25 mouse cellular contexts compared by ENCODE assay signal in the genomic region with DNA sequence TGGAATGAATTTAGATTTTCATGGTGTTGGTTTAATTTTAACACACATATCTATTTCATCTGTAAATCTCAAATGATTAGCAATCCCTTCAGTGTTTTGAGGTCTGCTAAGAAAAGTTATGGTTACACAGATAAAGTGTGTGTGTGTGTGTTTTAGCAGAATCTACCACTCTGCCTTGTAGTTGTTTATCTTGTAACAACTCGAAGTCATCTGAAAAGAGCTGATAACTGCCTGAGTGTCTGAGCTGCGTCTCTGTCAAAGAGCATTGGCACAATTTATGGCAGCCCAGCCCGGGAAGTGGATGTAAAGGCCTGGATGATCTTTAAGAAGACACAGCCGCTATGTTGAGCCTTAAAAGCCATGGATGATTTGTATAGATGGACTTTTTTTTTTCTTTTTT.
"Had no signal": no experiment of that assay in that cellular context is flagged by ENCODE, and none has a peak within 500 bp of the region (broad histone marks: within the 10 kb centered on the region; RNA-seq: fewer than 3 reads in every experiment).

No protein-coding gene starts in this region.

- H3K9ac ChIP-seq: heart, embryonic 13.5 days; heart, embryonic 15.5 days; hindbrain, embryonic 13.5 days; hindbrain, embryonic 15.5 days; kidney, embryonic 15.5 days; limb, embryonic 12.5 days; liver, embryonic 13.5 days; liver, embryonic 15.5 days had no signal

- ATAC-seq: hindbrain, postnatal 0 days; intestine, embryonic 16.5 days had no signal

- H3K27me3 ChIP-seq: heart, embryonic 13.5 days; heart, embryonic 15.5 days; hindbrain, embryonic 13.5 days; hindbrain, embryonic 15.5 days; kidney, embryonic 15.5 days; limb, embryonic 12.5 days; liver, embryonic 13.5 days; liver, embryonic 15.5 days had no signal

- H3K27ac ChIP-seq: heart, adult 2 months; heart, embryonic 13.5 days; heart, embryonic 15.5 days; hindbrain, embryonic 13.5 days; hindbrain, embryonic 15.5 days; hindbrain, postnatal 0 days; kidney, embryonic 15.5 days; kidney, postnatal 0 days; left cerebral cortex, adult 2 months; limb, embryonic 10.5 days; limb, embryonic 12.5 days; liver, embryonic 13.5 days; liver, embryonic 15.5 days had no signal

- H3K9me3 ChIP-seq: heart, embryonic 13.5 days; heart, embryonic 15.5 days; hindbrain, embryonic 13.5 days; hindbrain, embryonic 15.5 days; kidney, embryonic 15.5 days; limb, embryonic 10.5 days; limb, embryonic 12.5 days; liver, embryonic 13.5 days; liver, embryonic 15.5 days had no signal

- DNase-seq: gastrocnemius, postnatal 10 days; gastrocnemius, postnatal 25 days; heart, adult 11 months; heart, adult 2 months; heart, postnatal 14 days; heart, postnatal 36 days; kidney, adult 11 months; kidney, adult 8-10 months; kidney, postnatal 14 days; kidney, postnatal 36 days; layer of hippocampus, adult 9-11 months; layer of hippocampus, postnatal 36 days; liver, embryonic 13.5 days had no signal

- H3K36me3 ChIP-seq: heart, embryonic 15.5 days; hindbrain, embryonic 13.5 days; hindbrain, embryonic 15.5 days; kidney, embryonic 15.5 days; limb, embryonic 10.5 days; limb, embryonic 12.5 days; liver, embryonic 13.5 days; liver, embryonic 15.5 days had no signal

- H3K4me3 ChIP-seq: heart, adult 2 months; heart, embryonic 13.5 days; heart, embryonic 15.5 days; hindbrain, embryonic 13.5 days; hindbrain, embryonic 15.5 days; kidney, embryonic 15.5 days; left cerebral cortex, adult 2 months; limb, embryonic 10.5 days; limb, embryonic 12.5 days; liver, embryonic 13.5 days; liver, embryonic 15.5 days had no signal

- H3K4me1 ChIP-seq: liver, embryonic 13.5 days; liver, embryonic 15.5 days had no signal
